Mouse (Mus musculus): ENCODE results near the gene Agpat3. TPM values are rescaled to one million over a fixed set of nuclear protein-coding genes. Genes with fewer than 3 reads are reported as not detected.

Gene Agpat3
- polyA plus RNA-seq, 1 experiment from 2014 or later, result 59.3 TPM

GRCm38 (mm10) chr10:78298651-78299644, 53.3 kb downstream of the Agpat3 start:
- no peak overlapping the region for H3K9ac ChIP-seq
- H3K27ac ChIP-seq (replicated peaks), result 0 out of 2 replicates have a peak overlapping the region, but pooled peaks have one; percentile 29
- peaks cover 5% of the 10 kb centered on the region; the same call in 1 of the 2 replicates for H3K4me1 ChIP-seq (replicated peaks)
- H3K36me3 ChIP-seq, result peaks cover 4% of the 10 kb centered on the region
- H3K9me3 ChIP-seq, result no peaks in the 10 kb centered on the region
- WGBS, result 87% methylated on average over 8 of the region's 8 CpGs
- H3K4me3 ChIP-seq, result no peak overlapping the region
- no peak for ATAC-seq (ENCODE audit: low read depth)
- no peaks in the 10 kb centered on the region for H3K27me3 ChIP-seq
- no peak overlapping the region for H3K4me2 ChIP-seq

GRCm38 (mm10) chr10:78297576-78298484, 54.5 kb downstream of the Agpat3 start:
- Histone ChIP-seq H3K27ac (replicated peaks) (peak overlapping the region; percentile 29), H3K9me3 (no peaks in the 10 kb centered on the region), H3K9ac (0 out of 2 replicates have a peak overlapping the region, but pooled peaks have one; percentile 17), H3K27me3 (no peaks in the 10 kb centered on the region), H3K4me3 (no peak overlapping the region), H3K36me3 (no peaks in the 10 kb centered on the region), H3K4me1 (replicated peaks) (peaks cover 5% of the 10 kb centered on the region; the same call in 1 of the 2 replicates), H3K4me2 (no peak overlapping the region)
- 78% methylated on average over 15 of the region's 15 CpGs for whole genome bisulfite sequencing
- ATAC-seq (ENCODE audit: low read depth), result peak; percentile 25; the same call in 1 of the 2 replicates

GRCm38 (mm10) chr10:78296980-78297379, 55.3 kb downstream of the Agpat3 start:
- H3K27me3 ChIP-seq, result no peaks in the 10 kb centered on the region
- no peak overlapping the region for H3K27ac ChIP-seq (replicated peaks)
- H3K9ac ChIP-seq, result no peak overlapping the region
- H3K4me2 ChIP-seq, result no peak overlapping the region
- no peak for ATAC-seq (ENCODE audit: low read depth)
- H3K9me3 ChIP-seq, result no peaks in the 10 kb centered on the region
- H3K36me3 ChIP-seq, result no peaks in the 10 kb centered on the region
- peaks cover 5% of the 10 kb centered on the region; the same call in 1 of the 2 replicates for H3K4me1 ChIP-seq (replicated peaks)
- WGBS, result 84% methylated on average over 4 of the region's 4 CpGs
- H3K4me3 ChIP-seq, result no peak overlapping the region

GRCm38 (mm10) chr10:78296371-78296770, 55.9 kb downstream of the Agpat3 start:
- no peak for ATAC-seq (ENCODE audit: low read depth)

GRCm38 (mm10) chr10:78293576-78293975, 58.7 kb downstream of the Agpat3 start:
- Histone ChIP-seq H3K9ac (no peak overlapping the region), H3K27ac (replicated peaks) (no peak overlapping the region), H3K4me2 (no peak overlapping the region), H3K4me1 (replicated peaks) (peaks cover 5% of the 10 kb centered on the region; the same call in 1 of the 2 replicates), H3K4me3 (no peak overlapping the region), H3K27me3 (no peaks in the 10 kb centered on the region), H3K36me3 (no peaks in the 10 kb centered on the region), H3K9me3 (no peaks in the 10 kb centered on the region)
- ATAC-seq (ENCODE audit: low read depth), result no peak
- WGBS, result 100% methylated on average over 1 of the region's 1 CpGs

More at GRCm38 (mm10) chr10:78296371-78296770, 55.9 kb downstream of the Agpat3 start:
- Histone ChIP-seq H3K9ac (no peak overlapping the region), H3K36me3 (no peaks in the 10 kb centered on the region), H3K27me3 (no peaks in the 10 kb centered on the region), H3K9me3 (no peaks in the 10 kb centered on the region), H3K4me1 (replicated peaks) (peaks cover 5% of the 10 kb centered on the region; the same call in 1 of the 2 replicates), H3K27ac (replicated peaks) (no peak overlapping the region), H3K4me3 (no peak overlapping the region), H3K4me2 (no peak overlapping the region)
- 87% methylated on average over 5 of the region's 5 CpGs for WGBS

GRCm38 (mm10) chr10:78292381-78292780, 59.9 kb downstream of the Agpat3 start:
- H3K4me2 ChIP-seq, result no peak overlapping the region
- no peaks in the 10 kb centered on the region for H3K27me3 ChIP-seq
- H3K27ac ChIP-seq (replicated peaks), result no peak overlapping the region
- H3K36me3 ChIP-seq, result peaks cover 6% of the 10 kb centered on the region
- no peak overlapping the region for H3K9ac ChIP-seq
- no peak overlapping the region for H3K4me3 ChIP-seq
- 96% methylated on average over 5 of the region's 5 CpGs for WGBS
- peaks cover 5% of the 10 kb centered on the region; the same call in 1 of the 2 replicates for H3K4me1 ChIP-seq (replicated peaks)
- no peaks in the 10 kb centered on the region for H3K9me3 ChIP-seq
- ATAC-seq (ENCODE audit: low read depth), result no peak

- H3K4me1 ChIP-seq (replicated peaks), result peaks cover 5% of the 10 kb centered on the region; the same call in 1 of the 2 replicates
- H3K9ac ChIP-seq, result no peak overlapping the region
- WGBS, result 84% methylated on average over 8 of the region's 8 CpGs
- ATAC-seq (ENCODE audit: low read depth), result no peak
- H3K4me2 ChIP-seq, result no peak overlapping the region
- H3K27ac ChIP-seq (replicated peaks), result no peak overlapping the region
- no peaks in the 10 kb centered on the region for H3K27me3 ChIP-seq
- H3K36me3 ChIP-seq, result peaks cover 21% of the 10 kb centered on the region
- no peaks in the 10 kb centered on the region for H3K9me3 ChIP-seq
- H3K4me3 ChIP-seq, result no peak overlapping the region
These were observed 61.4 kb downstream of the Agpat3 start for GRCm38 (mm10) chr10:78290730-78291535.

- WGBS, result 97% methylated on average over 4 of the region's 4 CpGs
- Histone ChIP-seq H3K27me3 (no peaks in the 10 kb centered on the region), H3K27ac (replicated peaks) (no peak overlapping the region), H3K9me3 (no peaks in the 10 kb centered on the region), H3K4me2 (no peak overlapping the region), H3K36me3 (peaks cover 36% of the 10 kb centered on the region), H3K4me1 (replicated peaks) (no peaks in the 10 kb centered on the region), H3K9ac (no peak overlapping the region), H3K4me3 (no peak overlapping the region)
- ATAC-seq (ENCODE audit: low read depth), result no peak
These were observed 63.4 kb downstream of the Agpat3 start for GRCm38 (mm10) chr10:78288896-78289295.

- Histone ChIP-seq H3K9me3 (no peaks in the 10 kb centered on the region), H3K27ac (replicated peaks) (no peak overlapping the region), H3K4me2 (no peak overlapping the region), H3K4me1 (replicated peaks) (no peaks in the 10 kb centered on the region), H3K36me3 (peaks cover 44% of the 10 kb centered on the region), H3K27me3 (no peaks in the 10 kb centered on the region), H3K4me3 (no peak overlapping the region), H3K9ac (no peak overlapping the region)
- no peak for ATAC-seq (ENCODE audit: low read depth)
- 90% methylated on average over 5 of the region's 5 CpGs for WGBS
These were observed 64.2 kb downstream of the Agpat3 start for GRCm38 (mm10) chr10:78288135-78288534.

GRCm38 (mm10) chr10:78287465-78288132, 64.7 kb downstream of the Agpat3 start:
- Histone ChIP-seq H3K27ac (replicated peaks) (no peak overlapping the region), H3K9ac (no peak overlapping the region), H3K4me1 (replicated peaks) (no peaks in the 10 kb centered on the region), H3K4me2 (no peak overlapping the region), H3K36me3 (peaks cover 49% of the 10 kb centered on the region), H3K4me3 (no peak overlapping the region), H3K27me3 (no peaks in the 10 kb centered on the region), H3K9me3 (no peaks in the 10 kb centered on the region)
- ATAC-seq (ENCODE audit: low read depth), result no peak
- 96% methylated on average over 22 of the region's 22 CpGs for WGBS

- Histone ChIP-seq H3K36me3 (peaks cover 65% of the 10 kb centered on the region), H3K9me3 (no peaks in the 10 kb centered on the region), H3K27ac (replicated peaks) (no peak overlapping the region), H3K9ac (no peak overlapping the region), H3K4me3 (no peak overlapping the region), H3K4me2 (no peak overlapping the region), H3K4me1 (replicated peaks) (no peaks in the 10 kb centered on the region), H3K27me3 (no peaks in the 10 kb centered on the region)
- 82% methylated on average over 4 of the region's 4 CpGs for WGBS
- no peak for ATAC-seq (ENCODE audit: low read depth)
These were observed 66.3 kb downstream of the Agpat3 start for GRCm38 (mm10) chr10:78285959-78286358.
